Mouse (Mus musculus) spleen, adult 2 months (tissue): ENCODE measurements at regions not wholly inside any gene's neighbourhood (a gene's known extent, or its start where the extent isn't known, plus 50 kb on each side); places are given as distances from the start of the nearest gene placed in this dataset.

Source experiments
- DNase-seq, 2 experiments: peaks; one replicate each; pipeline versions ENCODE4 v3.0.0 to v3.0.0-alpha.2; 2012 to 2021; ENCODE audit warnings: low spot score in 2 of 2, low read depth in 1 of 2
- H3K27ac ChIP-seq: fragments of 200-500 bp; 2 replicates; pipeline ENCODE4 v1.5.1; 2012; ENCODE audit warnings: low read length, inconsistent platforms; ENCODE audit not compliant: insufficient read depth
- H3K27me3 ChIP-seq: fragments of 200-500 bp; 2 replicates; pipeline ENCODE4 v1.6.1; 2012; ENCODE audit warnings: mild to moderate bottlenecking, moderate library complexity, low read length, inconsistent platforms; ENCODE audit not compliant: control insufficient read depth, insufficient read depth
- H3K36me3 ChIP-seq: fragments of 200-500 bp; 2 replicates; pipeline ENCODE4 v1.6.1; 2012; ENCODE audit warnings: mild to moderate bottlenecking, low read length, inconsistent platforms; ENCODE audit not compliant: control insufficient read depth, insufficient read depth
- H3K4me1 ChIP-seq: fragments of 200-500 bp; 2 replicates; pipeline ENCODE4 v1.6.1; 2011; ENCODE audit warnings: inconsistent platforms; ENCODE audit not compliant: control insufficient read depth, insufficient read depth, insufficient read length
- H3K4me3 ChIP-seq: fragments of 200-500 bp; 2 replicates; pipeline ENCODE4 v1.5.1; 2011; ENCODE audit warnings: mild to moderate bottlenecking, inconsistent platforms; ENCODE audit not compliant: insufficient read depth, insufficient read length; ENCODE audit errors: extremely low read depth
- CTCF ChIP-seq: fragments of 200-500 bp; IDR thresholded peaks from 2 replicates; pipeline ENCODE4 v1.5.1; 2011; ENCODE audit warnings: mild to moderate bottlenecking, inconsistent platforms; ENCODE audit not compliant: insufficient read depth, insufficient read length, insufficient replicate concordance; ENCODE audit errors: extremely low read depth
- POLR2A ChIP-seq: fragments of 200-500 bp; IDR thresholded peaks from 2 replicates; pipeline ENCODE4 v1.6.1; 2011; ENCODE audit warnings: low read depth, low read length, inconsistent platforms
- WGBS: fragments of 180-500 bp; shearing (Covaris S2); methylation state at CpG from one replicate; pipeline ENCODE4 v1.1.7; 2018; 5-methylcytosine and 5-hydroxymethylcytosine counted together

DNA sequence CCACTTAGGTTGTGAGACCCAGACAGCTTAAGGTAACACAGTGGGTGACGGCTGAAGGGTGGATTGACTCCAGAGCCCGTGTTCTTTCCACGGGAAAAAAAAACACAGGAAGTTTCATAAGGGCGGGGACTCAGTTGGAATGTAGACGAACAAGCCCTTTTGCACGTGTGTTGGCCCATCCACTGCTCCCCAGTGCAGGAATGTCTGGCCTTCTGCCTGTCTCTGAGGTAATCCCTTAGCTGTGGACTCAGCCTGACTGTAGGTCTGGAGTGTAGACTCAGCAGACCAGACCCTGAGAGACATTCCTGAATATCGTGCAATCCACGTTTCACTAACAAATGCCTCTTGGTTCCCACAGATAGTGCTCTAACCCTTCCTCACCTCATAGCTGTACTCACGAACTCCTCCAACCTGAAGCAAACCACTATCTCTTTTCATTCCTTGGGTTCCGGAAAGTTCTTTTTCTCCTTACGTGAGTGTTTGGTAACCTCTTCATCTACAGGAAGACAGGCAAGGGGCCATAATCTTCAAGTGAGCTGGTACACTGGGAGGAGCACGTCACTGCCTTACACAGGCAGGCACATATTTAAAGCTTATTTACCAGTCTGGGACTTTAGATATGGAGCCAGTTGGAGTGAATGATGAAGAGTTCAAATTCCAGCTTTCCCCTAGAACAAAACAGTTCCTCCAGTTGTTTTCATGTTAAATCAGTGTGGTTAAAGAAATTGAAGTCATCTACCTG is 205.6 kb upstream of the Bcor start:
- Histone ChIP-seq H3K4me1 (no peaks in the 10 kb centered on the region), H3K27ac (no peak overlapping the region), H3K4me3 (no peak overlapping the region), H3K36me3 (no peaks in the 10 kb centered on the region), H3K27me3 (no peaks in the 10 kb centered on the region)
- no peak for DNase-seq
- WGBS = 86% methylated on average over 12 of the region's 12 CpGs
- TF ChIP-seq CTCF (no peak), POLR2A (no peak)

DNA sequence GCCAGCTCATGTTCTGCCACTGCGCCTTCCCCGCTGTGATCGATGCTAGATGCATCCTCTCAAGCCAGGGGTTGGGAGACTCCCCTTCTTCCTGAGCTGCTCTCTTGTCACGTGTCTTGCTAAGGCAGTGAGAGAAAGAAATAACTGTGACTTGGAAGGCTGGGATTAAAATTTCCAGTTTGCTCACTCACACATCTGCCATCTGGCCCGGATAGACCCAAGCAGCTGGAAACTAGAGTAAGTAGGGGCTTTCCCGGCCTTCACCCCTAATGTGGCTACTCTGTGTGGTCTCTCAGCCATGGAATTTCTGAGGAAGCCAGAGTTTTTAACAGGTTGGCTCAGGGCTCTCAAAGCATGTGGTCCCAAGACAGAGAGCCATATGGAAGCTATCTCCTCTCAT is 206.6 kb upstream of the Bcor start:
- DNase-seq = no peak
- no peaks in the 10 kb centered on the region for H3K4me1 ChIP-seq
- H3K4me3 ChIP-seq = no peak overlapping the region
- no peaks in the 10 kb centered on the region for H3K27me3 ChIP-seq
- WGBS = 85% methylated on average over 6 of the region's 6 CpGs
- H3K27ac ChIP-seq = no peak overlapping the region
- H3K36me3 ChIP-seq = no peaks in the 10 kb centered on the region
- TF ChIP-seq POLR2A (no peak), CTCF (no peak)

- no peak for TF ChIP-seq POLR2A
- no peak for TF ChIP-seq CTCF
- DNase-seq = no peak
- Histone ChIP-seq H3K4me3 (no peak overlapping the region), H3K27me3 (no peaks in the 10 kb centered on the region), H3K27ac (no peak overlapping the region), H3K4me1 (no peaks in the 10 kb centered on the region), H3K36me3 (no peaks in the 10 kb centered on the region)
- WGBS = 73% methylated on average over 6 of the region's 6 CpGs
Observed at GRCm38 (mm10) chrX:12373670-12374069, 213.5 kb upstream of the Bcor start.

DNA sequence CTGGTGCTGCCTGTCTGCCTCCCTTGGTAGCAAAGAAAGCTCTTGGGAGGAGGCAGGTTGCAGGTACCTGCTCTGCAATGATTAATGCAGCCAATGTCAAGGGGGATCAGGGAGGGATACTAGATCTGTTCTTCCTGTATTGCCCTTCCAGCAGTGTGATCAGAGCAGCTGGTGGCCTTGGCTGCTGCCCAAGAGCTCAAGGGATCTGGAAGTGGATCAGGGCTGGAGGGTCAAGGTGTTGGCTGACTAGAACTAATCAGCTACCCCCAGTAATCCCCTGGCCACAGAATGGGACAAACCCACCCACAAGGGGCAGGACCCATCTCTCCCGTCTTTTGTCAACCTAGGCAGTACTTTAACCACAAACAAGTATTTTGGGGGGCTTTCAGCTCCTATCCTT is 211.8 kb upstream of the Atp6ap2 start:
- no peaks in the 10 kb centered on the region for H3K27me3 ChIP-seq
- H3K36me3 ChIP-seq = no peaks in the 10 kb centered on the region
- TF ChIP-seq POLR2A = no peak
- TF ChIP-seq CTCF = no peak
- H3K4me1 ChIP-seq = no peaks in the 10 kb centered on the region
- H3K4me3 ChIP-seq = no peak overlapping the region
- no peak for DNase-seq
- WGBS = 71% methylated on average over 1 of the region's 1 CpGs
- no peak overlapping the region for H3K27ac ChIP-seq

- no peak overlapping the region for H3K27ac ChIP-seq
- 77% methylated on average over 6 of the region's 6 CpGs for whole genome bisulfite sequencing
Observed at GRCm38 (mm10) chrX:12376238-12376980, 211.2 kb upstream of the Atp6ap2 start.

GRCm38 (mm10) chrX:12377441-12377840 is 210.2 kb upstream of the Atp6ap2 start:
- H3K4me1 ChIP-seq = no peaks in the 10 kb centered on the region
- H3K27me3 ChIP-seq = no peaks in the 10 kb centered on the region
- no peak for DNase-seq
- WGBS = 84% methylated on average over 7 of the region's 7 CpGs
- H3K36me3 ChIP-seq = no peaks in the 10 kb centered on the region
- H3K27ac ChIP-seq = no peak overlapping the region
- H3K4me3 ChIP-seq = no peak overlapping the region
- no peak for TF ChIP-seq CTCF
- TF ChIP-seq POLR2A = no peak

More at GRCm38 (mm10) chrX:12376238-12376980, 211.2 kb upstream of the Atp6ap2 start:
- no peaks in the 10 kb centered on the region for H3K4me1 ChIP-seq
- no peaks in the 10 kb centered on the region for H3K36me3 ChIP-seq
- H3K27me3 ChIP-seq = no peaks in the 10 kb centered on the region
- no peak overlapping the region for H3K4me3 ChIP-seq
- DNase-seq = no peak
- TF ChIP-seq POLR2A (no peak), CTCF (no peak)
